Mouse (Mus musculus) stomach, embryonic 16.5 days (tissue): ENCODE data around the gene Pfkfb4. TPM values are rescaled to one million over a fixed set of nuclear protein-coding genes. Genes with fewer than 3 reads are reported as not detected.

Source experiments
- ATAC-seq: fragments of 200-750 bp; cut with Nextera tagmentation; 2 replicates; pipeline ENCODE4 v1.8.0; 2017; ENCODE audit warnings: moderate number of reproducible peaks, moderate TSS enrichment; ENCODE audit not compliant: insufficient read depth, low FRiP score
- H3K27ac ChIP-seq: fragments of 300-500 bp; sonication (generic); 2 replicates; pipeline ENCODE4 v1.5.1; 2014; ENCODE audit warnings: low read length
- H3K27me3 ChIP-seq: fragments of 300-500 bp; sonication (generic); 2 replicates; pipeline ENCODE4 v1.6.1; 2014; ENCODE audit warnings: low read length, control low read depth, mixed read lengths; ENCODE audit not compliant: control insufficient read depth, insufficient read depth
- H3K36me3 ChIP-seq: fragments of 300-500 bp; sonication (generic); 2 replicates; pipeline ENCODE4 v1.6.1; 2014; ENCODE audit warnings: low read length; ENCODE audit not compliant: control insufficient read depth, insufficient read depth
- H3K4me1 ChIP-seq: fragments of 300-500 bp; sonication (generic); 2 replicates; pipeline ENCODE4 v1.6.1; 2014; ENCODE audit warnings: low read length, control low read depth, mixed read lengths; ENCODE audit not compliant: control insufficient read depth, insufficient read depth
- H3K4me2 ChIP-seq: fragments of 300-500 bp; sonication (generic); 2 replicates; pipeline ENCODE4 v1.6.1; 2014; ENCODE audit warnings: low read depth, low read length, mixed read lengths
- H3K4me3 ChIP-seq: fragments of 300-500 bp; sonication (generic); replicated peaks from 2 replicates; pipeline ENCODE4 v1.5.1; 2014; ENCODE audit warnings: mild to moderate bottlenecking, low read length
- H3K9ac ChIP-seq: fragments of 300-500 bp; sonication (generic); 2 replicates; pipeline ENCODE4 v1.6.1; 2014; ENCODE audit warnings: low read length
- H3K9me3 ChIP-seq: fragments of 300-500 bp; sonication (generic); replicated peaks from 2 replicates; pipeline ENCODE4 v1.6.1; 2016; ENCODE audit warnings: low read length, control low read depth; ENCODE audit not compliant: control insufficient read depth
- whole genome bisulfite sequencing: fragments of 180-500 bp; shearing (Covaris S2); extraction: QIAGEN DNeasy Blood & Tissue Kit; methylation state at CpG from one replicate; pipeline ENCODE4 v1.1.7; 2014; 5-methylcytosine and 5-hydroxymethylcytosine counted together
- microRNA counts: library from miRNA; unstranded; fragments of <30 nt; microRNA quantifications from one replicate; lab custom pipeline; 2016
- microRNA-seq: library from miRNA; unstranded; fragments of <30 nt; microRNA quantifications from one replicate; pipeline ENCODE4, GENCODE M21; 2016
- polyA plus RNA-seq: library from polyadenylated mRNA; unstranded; fragments of >200 nt; fragmentation: Nextera tagmentation; extraction: Ambion mirVana; gene quantifications from 2 replicates; pipeline ENCODE4 v1.2.1, GENCODE M21; 2015

Pfkfb4 gene
- polyA plus RNA-seq, 1 experiment from 2014 or later = 11.2 TPM

- no peaks in the 10 kb centered on the region for H3K9me3 ChIP-seq
- ATAC-seq = no peak
- peaks cover 17% of the 10 kb centered on the region for H3K4me1 ChIP-seq
- H3K27me3 ChIP-seq = no peaks in the 10 kb centered on the region
- peak overlapping the region; percentile 83; the same call in 1 of the 2 replicates for H3K4me2 ChIP-seq
- H3K27ac ChIP-seq = no peak overlapping the region
- 0 out of 2 replicates have a peak, but pooled peaks cover 7% of the 10 kb centered on the region for H3K36me3 ChIP-seq
- no peak overlapping the region for H3K4me3 ChIP-seq
- WGBS = 90% methylated on average over 3 of the region's 3 CpGs
- no peak overlapping the region for H3K9ac ChIP-seq
Observed at GRCm38 (mm10) chr9:109080516-109080915, 88.9 kb downstream of the Pfkfb4 start.

- no peaks in the 10 kb centered on the region for H3K27me3 ChIP-seq
- H3K27ac ChIP-seq = peak overlapping the region; percentile 58
- no peak for ATAC-seq
- 0 out of 2 replicates have a peak, but pooled peaks cover 7% of the 10 kb centered on the region for H3K36me3 ChIP-seq
- H3K4me1 ChIP-seq = peaks cover 17% of the 10 kb centered on the region
- H3K9me3 ChIP-seq = no peaks in the 10 kb centered on the region
- 3% methylated on average over 11 of the region's 11 CpGs for WGBS
- H3K4me2 ChIP-seq = peak overlapping the region; percentile 83
- peak overlapping the region; percentile 75 for H3K4me3 ChIP-seq
- H3K9ac ChIP-seq = peak overlapping the region; percentile 84
Observed at GRCm38 (mm10) chr9:109081749-109082123, 90.2 kb downstream of the Pfkfb4 start.

MicroRNAs within 50 kb of the gene (microRNA counts, 519-probe panel; counts per million panel counts)
- microRNA mmu-miR-711 (lab: Ali Mortazavi, UCI) = not detected

Small RNAs within 50 kb of the gene (microRNA-seq; reads per million reads assigned to microRNA genes)
- not detected for gene Mir711

Other genes with a start within 250 kb of the Pfkfb4 start
- gene Ip6k2, start 208.0 kb upstream of the Pfkfb4 start, polyA plus RNA-seq = 64.8 and 65.3 TPM in 2 replicates
- 13.7 and 14.2 TPM in 2 replicates for gene Nckipsd, start 183.4 kb upstream of the Pfkfb4 start, polyA plus RNA-seq
- 0.74 and 1.0 TPM in 2 replicates for gene Celsr3, start 165.5 kb upstream of the Pfkfb4 start, polyA plus RNA-seq
- 15.5 and 16.1 TPM in 2 replicates for gene Slc26a6, start 138.5 kb upstream of the Pfkfb4 start, polyA plus RNA-seq
- gene Tmem89, start 77.2 kb upstream of the Pfkfb4 start, polyA plus RNA-seq = 0.27 TPM in 1 of 2 replicates, not detected in the other
- gene Uqcrc1, start 55.1 kb upstream of the Pfkfb4 start, polyA plus RNA-seq = 482 and 516 TPM in 2 replicates
- gene Col7a1, start 38.2 kb upstream of the Pfkfb4 start, polyA plus RNA-seq = 6.0 and 8.5 TPM in 2 replicates
- 0.31 and 0.40 TPM in 2 replicates for gene Ucn2, start 5.8 kb upstream of the Pfkfb4 start, polyA plus RNA-seq
- 132 and 161 TPM in 2 replicates for gene Shisa5, start 46.8 kb downstream of the Pfkfb4 start, polyA plus RNA-seq
- gene Trex1, start 68.0 kb downstream of the Pfkfb4 start, polyA plus RNA-seq = 13.7 and 15.7 TPM in 2 replicates
- 23.1 and 23.4 TPM in 2 replicates for gene Atrip, start 82.3 kb downstream of the Pfkfb4 start, polyA plus RNA-seq
- gene Ccdc51, start 90.7 kb downstream of the Pfkfb4 start, polyA plus RNA-seq = 15.8 and 17.3 TPM in 2 replicates
- 495 and 585 TPM in 2 replicates for gene Tma7, start 90.8 kb downstream of the Pfkfb4 start, polyA plus RNA-seq
- 15.4 and 15.6 TPM in 2 replicates for gene Plxnb1, start 103.6 kb downstream of the Pfkfb4 start, polyA plus RNA-seq
- gene Fbxw21, start 170.3 kb downstream of the Pfkfb4 start, polyA plus RNA-seq = not detected in 2 replicates
- 0.17 TPM in 1 of 2 replicates, not detected in the other for gene Fbxw13, start 204.2 kb downstream of the Pfkfb4 start, polyA plus RNA-seq
- gene Fbxw20, start 243.0 kb downstream of the Pfkfb4 start, polyA plus RNA-seq = not detected in 2 replicates